Mouse (Mus musculus): ENCODE measurements around the gene Coro6. TPM values are rescaled to one million over a fixed set of nuclear protein-coding genes. Genes with fewer than 3 reads are reported as not detected.
A peak's percentile ranks its signal among the peaks of the same experiment; 100 is the strongest.

Coro6 gene
- polyA plus RNA-seq, 1 experiment from 2014 or later: 0.78 TPM

DNA sequence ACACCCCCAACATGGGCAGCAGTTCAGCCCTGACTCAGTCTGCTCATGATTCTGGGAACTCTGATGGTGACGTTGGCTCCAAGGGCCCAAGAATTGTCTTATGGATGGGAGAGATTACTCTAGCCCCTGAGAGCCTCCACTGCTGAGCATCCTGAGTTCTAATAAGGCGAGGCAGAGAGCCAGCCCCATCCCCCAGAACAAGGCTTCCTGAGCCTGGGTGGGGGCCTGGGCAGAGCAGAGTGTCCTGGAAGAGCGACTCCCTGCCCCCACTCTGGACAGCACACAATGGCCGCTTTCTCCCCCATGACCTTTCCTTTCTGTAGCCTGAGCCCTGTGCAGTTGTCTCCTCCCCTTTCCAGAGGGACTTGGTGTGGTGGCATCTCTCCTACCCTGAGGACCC lies 35.6 kb downstream of the Coro6 start:
- peaks cover 37% of the 10 kb centered on the region for H3K36me3 ChIP-seq
- H3K9ac ChIP-seq: peak overlapping the region; percentile 35; the same call in 1 of the 2 replicates
- no peaks in the 10 kb centered on the region for H3K27me3 ChIP-seq
- H3K9me3 ChIP-seq: no peaks in the 10 kb centered on the region
- H3K4me2 ChIP-seq (replicated peaks): no peak overlapping the region
- H3K4me3 ChIP-seq: no peak overlapping the region
- WGBS: 60% methylated on average over 4 of the region's 4 CpGs
- no peak for ATAC-seq (ENCODE audit: low FRiP score, low read depth)
- H3K27ac ChIP-seq: no peak overlapping the region
- H3K4me1 ChIP-seq: peaks cover 60% of the 10 kb centered on the region

DNA sequence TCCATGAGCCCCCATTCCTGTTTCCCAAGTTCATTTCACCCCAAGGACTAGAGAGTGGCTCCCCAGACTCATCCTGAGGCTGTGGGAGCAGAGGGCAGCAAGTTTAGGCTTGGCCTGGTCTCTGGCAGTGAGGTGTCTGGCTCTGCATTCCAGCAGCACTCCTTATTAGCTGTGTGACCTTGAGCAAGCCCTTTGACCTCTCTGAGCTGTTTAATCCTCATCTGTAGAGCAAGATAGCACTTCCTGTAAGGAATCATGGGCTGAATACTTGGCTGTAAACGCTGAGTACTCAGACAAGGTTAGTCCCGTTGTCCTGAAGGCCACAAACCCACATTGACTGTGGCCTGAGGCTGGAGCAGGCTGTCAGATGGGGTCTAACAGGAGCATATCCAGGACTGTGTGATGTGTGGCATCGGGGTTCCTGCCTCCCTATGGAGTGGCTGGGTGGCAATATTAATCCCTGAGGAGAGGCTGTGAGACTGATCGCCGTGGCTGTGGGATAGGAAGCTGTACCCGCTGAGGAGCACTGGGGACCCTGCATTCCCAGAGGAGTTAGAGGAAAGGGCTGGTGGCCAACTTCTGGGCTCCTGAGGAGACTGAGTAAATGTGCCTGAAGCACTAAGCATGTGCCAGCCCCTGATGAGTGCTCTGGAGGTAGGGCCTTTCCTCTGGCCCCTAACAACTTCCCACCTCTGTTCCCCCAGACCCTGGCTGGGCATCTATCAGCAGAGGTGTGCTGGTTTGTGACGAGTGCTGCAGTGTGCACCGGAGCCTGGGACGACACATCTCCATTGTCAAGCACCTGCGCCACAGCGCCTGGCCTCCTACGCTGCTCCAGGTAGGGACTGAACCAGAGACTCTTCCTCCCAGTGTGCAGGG lies 36.3 kb downstream of the Coro6 start:
- Histone ChIP-seq H3K4me3 (no peak overlapping the region), H3K9me3 (no peaks in the 10 kb centered on the region), H3K27ac (no peak overlapping the region), H3K36me3 (peaks cover 43% of the 10 kb centered on the region), H3K9ac (peak overlapping the region; percentile 35; the same call in 1 of the 2 replicates), H3K27me3 (no peaks in the 10 kb centered on the region), H3K4me2 (replicated peaks) (no peak overlapping the region), H3K4me1 (peaks cover 60% of the 10 kb centered on the region)
- no peak for ATAC-seq (ENCODE audit: low FRiP score, low read depth)
- 73% methylated on average over 12 of the region's 12 CpGs for WGBS

DNA sequence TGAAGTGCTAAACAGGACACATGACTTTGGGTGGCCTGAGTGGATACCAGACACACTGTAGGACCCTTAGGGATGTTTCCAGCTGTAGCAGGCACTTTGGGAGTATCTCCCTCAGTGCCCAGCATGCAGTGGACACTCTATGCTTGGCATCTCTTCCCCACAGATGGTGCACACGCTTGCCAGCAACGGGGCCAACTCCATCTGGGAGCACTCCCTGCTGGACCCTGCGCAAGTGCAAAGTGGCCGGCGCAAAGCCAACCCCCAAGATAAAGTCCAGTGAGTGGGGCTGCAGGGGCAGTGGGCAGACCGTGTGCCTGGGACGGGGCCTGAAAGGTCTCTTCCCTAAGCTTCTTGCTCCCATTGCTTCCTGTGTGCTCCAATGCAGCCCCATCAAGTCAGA lies 37.1 kb downstream of the Coro6 start:
- no peaks in the 10 kb centered on the region for H3K27me3 ChIP-seq
- H3K36me3 ChIP-seq: peaks cover 52% of the 10 kb centered on the region
- no peak for ATAC-seq (ENCODE audit: low FRiP score, low read depth)
- H3K27ac ChIP-seq: no peak overlapping the region
- no peak overlapping the region for H3K4me3 ChIP-seq
- no peak overlapping the region for H3K9ac ChIP-seq
- no peak overlapping the region for H3K4me2 ChIP-seq (replicated peaks)
- H3K4me1 ChIP-seq: peaks cover 54% of the 10 kb centered on the region
- H3K9me3 ChIP-seq: no peaks in the 10 kb centered on the region
- WGBS: 83% methylated on average over 7 of the region's 7 CpGs

DNA sequence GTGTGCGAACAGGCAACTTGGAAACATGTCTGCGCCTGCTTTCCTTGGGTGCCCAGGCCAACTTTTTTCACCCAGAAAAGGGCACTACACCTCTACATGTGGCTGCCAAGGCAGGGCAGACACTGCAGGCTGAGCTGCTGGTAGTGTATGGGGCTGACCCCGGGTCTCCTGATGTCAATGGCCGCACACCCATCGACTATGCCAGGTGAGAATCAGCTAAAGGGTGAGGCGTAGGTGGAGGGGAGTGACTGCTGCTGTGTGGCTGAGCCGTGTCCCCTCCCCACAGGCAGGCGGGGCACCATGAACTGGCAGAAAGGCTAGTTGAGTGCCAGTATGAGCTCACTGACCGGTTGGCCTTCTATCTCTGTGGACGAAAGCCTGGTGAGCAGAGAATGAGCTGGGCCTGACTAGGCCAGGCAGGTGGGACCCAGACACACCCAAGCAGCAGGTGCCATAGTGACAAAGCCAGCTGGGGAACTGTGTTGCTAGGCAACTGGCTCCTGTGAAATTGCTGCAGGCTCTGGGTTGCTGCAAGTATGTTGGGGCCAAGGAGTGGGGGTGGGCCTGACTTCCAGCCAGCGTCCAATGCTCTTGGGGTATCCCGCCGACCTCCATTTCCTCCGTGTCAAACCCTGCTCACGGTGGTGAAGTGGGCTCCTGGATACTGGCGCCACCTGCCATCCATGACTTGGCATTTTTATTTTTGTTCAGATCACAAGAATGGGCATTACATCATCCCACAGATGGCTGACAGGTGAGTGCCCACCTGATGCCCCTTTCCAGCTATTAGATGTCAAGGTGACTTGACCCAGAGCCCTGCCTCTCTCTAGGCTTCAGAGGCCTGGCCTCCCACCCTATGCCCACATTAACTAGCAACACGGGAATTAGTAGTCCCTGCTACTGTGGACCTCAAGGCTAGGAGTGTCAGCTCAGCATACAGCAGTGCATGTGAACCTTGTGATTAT lies 38.4 kb downstream of the Coro6 start:
- Histone ChIP-seq H3K9ac (no peak overlapping the region), H3K27ac (no peak overlapping the region), H3K9me3 (no peaks in the 10 kb centered on the region), H3K27me3 (no peaks in the 10 kb centered on the region), H3K4me3 (no peak overlapping the region), H3K4me1 (peaks cover 41% of the 10 kb centered on the region), H3K4me2 (replicated peaks) (no peak overlapping the region), H3K36me3 (peaks cover 65% of the 10 kb centered on the region)
- 81% methylated on average over 17 of the region's 17 CpGs for WGBS
- ATAC-seq (ENCODE audit: low FRiP score, low read depth): no peak

DNA sequence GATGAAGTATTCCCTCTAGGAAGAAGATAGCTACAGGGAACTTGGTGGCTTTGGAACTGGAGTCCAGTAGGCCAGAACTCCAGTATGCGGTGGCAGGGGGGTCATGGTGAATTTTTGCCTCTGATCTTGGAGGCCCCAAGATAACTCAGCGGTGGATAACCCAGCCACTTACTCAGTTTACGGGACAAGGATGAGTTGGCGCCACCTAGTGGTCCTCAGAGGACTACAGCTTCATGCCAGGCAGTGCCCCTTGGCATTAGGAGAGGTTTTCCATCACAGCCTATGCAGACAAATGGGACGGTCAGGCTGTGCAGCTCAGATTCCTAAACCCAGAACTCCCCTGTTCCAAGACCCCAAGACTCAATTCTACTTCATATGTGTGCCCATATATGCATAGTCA lies 39.2 kb downstream of the Coro6 start:
- ATAC-seq (ENCODE audit: low FRiP score, low read depth): no peak
- Histone ChIP-seq H3K27me3 (no peaks in the 10 kb centered on the region), H3K9me3 (no peaks in the 10 kb centered on the region), H3K36me3 (peaks cover 72% of the 10 kb centered on the region), H3K4me1 (peaks cover 34% of the 10 kb centered on the region), H3K9ac (no peak overlapping the region), H3K4me2 (replicated peaks) (no peak overlapping the region), H3K4me3 (no peak overlapping the region), H3K27ac (no peak overlapping the region)
- WGBS: 31% methylated on average over 5 of the region's 5 CpGs

DNA sequence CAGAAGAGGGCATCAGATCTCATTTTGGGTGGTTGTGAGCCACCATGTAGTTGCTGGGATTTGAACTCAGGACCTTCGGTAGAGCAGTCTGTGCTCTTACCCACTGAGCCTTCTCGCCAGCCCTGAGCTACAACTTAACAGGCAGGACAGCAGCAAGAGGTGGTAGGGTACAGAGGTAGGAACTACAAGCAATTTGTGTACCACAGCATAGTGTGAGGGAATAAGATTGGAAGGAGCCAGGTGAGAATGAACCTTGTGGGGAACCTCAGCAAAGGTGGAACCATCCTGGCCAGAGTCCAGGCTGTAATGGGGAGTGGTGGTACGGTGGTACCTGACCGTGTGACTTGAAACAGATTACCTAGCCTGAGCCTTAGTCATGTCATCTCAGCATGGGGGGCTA lies 39.8 kb downstream of the Coro6 start:
- WGBS: 94% methylated on average over 4 of the region's 4 CpGs
- Histone ChIP-seq H3K4me3 (no peak overlapping the region), H3K9ac (no peak overlapping the region), H3K9me3 (no peaks in the 10 kb centered on the region), H3K36me3 (peaks cover 78% of the 10 kb centered on the region), H3K4me1 (peaks cover 30% of the 10 kb centered on the region), H3K4me2 (replicated peaks) (no peak overlapping the region), H3K27ac (no peak overlapping the region), H3K27me3 (no peaks in the 10 kb centered on the region)
- no peak for ATAC-seq (ENCODE audit: low FRiP score, low read depth)

DNA sequence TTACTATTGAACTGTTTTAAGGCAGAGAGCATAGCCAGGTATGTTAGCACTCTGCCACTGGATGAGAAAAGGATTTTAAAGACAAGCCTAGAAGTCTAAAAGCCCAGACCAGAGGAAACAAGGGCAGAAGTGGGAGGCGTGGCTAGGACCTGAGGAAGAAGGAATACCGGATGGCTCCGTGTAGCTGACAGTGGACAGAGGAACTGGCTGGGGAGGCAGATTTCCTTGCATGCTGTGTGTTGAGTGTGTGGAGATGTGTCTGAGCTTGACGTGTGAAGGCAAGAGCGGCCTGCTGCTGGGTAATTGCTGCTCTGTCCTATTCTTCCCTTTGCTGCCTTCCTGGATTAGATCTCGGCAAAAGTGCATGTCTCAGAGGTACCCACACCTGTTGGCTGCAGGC lies 40.3 kb downstream of the Coro6 start:
- WGBS: 90% methylated on average over 6 of the region's 6 CpGs
- Histone ChIP-seq H3K4me1 (peaks cover 28% of the 10 kb centered on the region), H3K36me3 (peaks cover 83% of the 10 kb centered on the region)

DNA sequence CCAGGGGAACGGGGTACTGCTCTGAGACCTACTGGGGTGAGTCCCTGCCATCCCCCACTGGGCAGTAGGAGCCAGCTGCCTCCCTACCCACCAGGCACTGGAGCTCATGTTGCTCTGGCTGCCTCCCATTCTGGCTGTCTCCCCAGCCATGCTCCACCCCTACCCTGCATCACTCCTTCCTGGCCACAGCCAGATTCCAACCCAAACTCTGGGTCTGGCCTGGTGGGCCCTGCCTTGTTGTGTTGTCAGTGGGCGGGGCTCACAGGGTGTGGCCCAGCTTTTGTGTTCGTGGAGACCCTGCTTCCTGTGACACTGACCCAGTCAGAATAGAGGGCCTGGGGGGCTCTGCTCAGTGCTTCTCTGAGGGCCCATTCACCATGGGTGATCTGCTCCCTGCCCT lies 41.3 kb downstream of the Coro6 start:
- H3K9ac ChIP-seq: no peak overlapping the region
- WGBS: 79% methylated on average over 3 of the region's 3 CpGs
- H3K27me3 ChIP-seq: no peaks in the 10 kb centered on the region
- H3K4me1 ChIP-seq: peaks cover 26% of the 10 kb centered on the region
- no peak overlapping the region for H3K4me3 ChIP-seq
- H3K36me3 ChIP-seq: peaks cover 87% of the 10 kb centered on the region
- no peak overlapping the region for H3K4me2 ChIP-seq (replicated peaks)
- H3K9me3 ChIP-seq: no peaks in the 10 kb centered on the region
- ATAC-seq (ENCODE audit: low FRiP score, low read depth): no peak
- H3K27ac ChIP-seq: no peak overlapping the region; the same call in 1 of the 2 replicates

More for the DNA sequence above, 40.3 kb downstream of the Coro6 start:
- Histone ChIP-seq H3K27me3 (no peaks in the 10 kb centered on the region), H3K9me3 (no peaks in the 10 kb centered on the region), H3K4me2 (replicated peaks) (no peak overlapping the region), H3K27ac (no peak overlapping the region), H3K9ac (no peak overlapping the region), H3K4me3 (no peak overlapping the region)
- ATAC-seq (ENCODE audit: low FRiP score, low read depth): no peak

DNA sequence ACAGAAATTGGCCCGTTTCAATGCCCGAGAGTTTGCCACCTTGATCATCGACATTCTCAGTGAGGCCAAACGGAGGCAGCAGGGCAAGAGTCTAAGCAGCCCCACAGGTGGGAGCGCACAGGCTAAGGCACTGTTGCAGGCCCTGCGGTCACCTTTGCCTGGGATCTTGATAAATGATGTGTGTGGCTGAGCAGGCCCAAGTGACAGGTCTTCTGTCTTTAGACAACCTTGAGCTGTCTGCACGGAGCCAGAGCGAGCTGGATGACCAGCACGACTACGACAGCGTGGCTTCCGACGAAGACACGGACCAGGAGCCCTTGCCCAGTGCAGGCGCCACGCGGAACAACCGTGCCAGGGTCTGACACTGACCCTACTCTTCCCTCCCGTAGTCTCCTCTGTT lies 42.2 kb downstream of the Coro6 start:
- 96% methylated on average over 19 of the region's 19 CpGs for WGBS
- Histone ChIP-seq H3K4me2 (replicated peaks) (no peak overlapping the region), H3K4me1 (peaks cover 30% of the 10 kb centered on the region), H3K9ac (no peak overlapping the region), H3K4me3 (no peak overlapping the region), H3K27ac (no peak overlapping the region), H3K9me3 (no peaks in the 10 kb centered on the region), H3K27me3 (no peaks in the 10 kb centered on the region), H3K36me3 (peaks cover 91% of the 10 kb centered on the region)
- no peak for ATAC-seq (ENCODE audit: low FRiP score, low read depth)

DNA sequence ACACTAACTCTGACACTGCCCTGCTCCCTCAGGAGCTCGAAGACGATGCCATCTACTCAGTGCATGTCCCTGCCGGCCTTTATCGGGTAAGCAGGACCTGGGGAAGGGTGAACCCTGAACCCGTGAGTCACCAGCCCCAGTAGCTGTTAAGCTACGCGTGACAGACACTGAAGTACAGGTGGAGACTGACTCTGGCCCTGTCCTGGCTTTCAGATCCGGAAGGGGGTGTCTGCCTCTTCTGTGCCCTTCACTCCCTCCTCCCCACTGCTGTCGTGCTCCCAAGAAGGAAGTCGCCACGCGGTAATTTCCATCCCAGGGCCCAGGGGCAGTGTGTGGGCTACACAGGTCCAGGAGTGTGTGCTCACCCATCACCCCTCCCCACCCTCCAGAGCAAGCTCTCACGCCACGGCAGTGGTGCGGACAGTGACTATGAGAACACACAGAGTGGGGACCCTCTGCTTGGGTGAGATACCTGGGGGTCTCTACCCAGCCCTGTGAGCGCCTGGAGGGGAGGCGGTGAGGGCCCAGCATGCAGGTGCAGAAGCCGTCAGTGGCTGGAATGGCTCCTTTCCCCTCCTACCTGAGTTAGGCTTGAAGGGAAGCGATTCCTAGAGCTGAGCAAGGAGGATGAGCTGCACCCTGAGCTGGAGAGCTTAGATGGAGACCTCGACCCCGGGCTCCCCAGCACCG lies 43.2 kb downstream of the Coro6 start:
- Histone ChIP-seq H3K27me3 (no peaks in the 10 kb centered on the region), H3K4me3 (no peak overlapping the region), H3K27ac (no peak overlapping the region), H3K9ac (no peak overlapping the region), H3K36me3 (peaks cover 91% of the 10 kb centered on the region), H3K4me1 (peaks cover 32% of the 10 kb centered on the region), H3K4me2 (replicated peaks) (no peak overlapping the region), H3K9me3 (no peaks in the 10 kb centered on the region)
- WGBS: 87% methylated on average over 22 of the region's 22 CpGs
- ATAC-seq (ENCODE audit: low FRiP score, low read depth): no peak

DNA sequence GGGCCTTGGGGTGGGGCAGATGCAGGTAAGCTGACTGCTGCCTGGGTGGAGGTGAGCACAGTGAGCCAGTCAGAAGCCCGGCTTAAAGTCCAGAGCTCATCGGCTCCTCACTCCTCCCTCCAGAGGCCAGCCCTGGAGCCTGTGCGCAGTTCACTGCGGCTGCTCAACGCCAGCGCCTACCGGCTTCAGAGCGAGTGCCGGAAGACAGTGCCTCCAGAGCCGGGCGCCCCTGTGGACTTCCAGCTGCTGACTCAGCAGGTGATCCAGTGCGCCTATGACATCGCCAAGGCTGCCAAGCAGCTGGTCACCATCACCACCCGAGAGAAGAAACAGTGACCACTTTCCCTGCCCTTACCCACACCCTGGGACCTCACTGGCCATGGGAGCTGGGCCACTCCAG lies 44.1 kb downstream of the Coro6 start:
- no peak overlapping the region for H3K27ac ChIP-seq
- H3K9ac ChIP-seq: no peak overlapping the region
- peaks cover 24% of the 10 kb centered on the region for H3K4me1 ChIP-seq
- H3K27me3 ChIP-seq: no peaks in the 10 kb centered on the region
- H3K36me3 ChIP-seq: peaks cover 82% of the 10 kb centered on the region
- no peak for ATAC-seq (ENCODE audit: low FRiP score, low read depth)
- H3K4me3 ChIP-seq: no peak overlapping the region
- WGBS: 84% methylated on average over 14 of the region's 14 CpGs
- no peaks in the 10 kb centered on the region for H3K9me3 ChIP-seq
- H3K4me2 ChIP-seq (replicated peaks): no peak overlapping the region

All from limb, embryonic 13.5 days (tissue).